Mouse (Mus musculus): ENCODE measurements around the gene Gfi1. TPM values are rescaled to one million over a fixed set of nuclear protein-coding genes. Genes with fewer than 3 reads are reported as not detected.

Gfi1 gene
- total and polyA plus RNA-seq, 3 experiments, result 0.99 to 1.5 (median 1.4) TPM

- Histone ChIP-seq H3K4me2 (ENCODE audit: insufficient read depth, low read depth, poor library complexity, severe bottlenecking) (peak overlapping the region; percentile 22), H3K79me2 (replicated peaks; ENCODE audit: control insufficient read depth, extremely low read depth, insufficient read depth, poor library complexity, severe bottlenecking) (no peaks in the 10 kb centered on the region), H3K27ac (ENCODE audit: insufficient read depth, low read depth) (no peak overlapping the region), H3K36me3 (replicated peaks in 1 of 2; ENCODE audit: control insufficient read depth in 1 of 2, insufficient read depth in 1 of 2, low read length in 1 of 2) (no peaks in the 10 kb centered on the region), H3K9ac (ENCODE audit: insufficient read depth, low read depth) (0 out of 2 replicates have a peak overlapping the region, but pooled peaks have one; percentile 28), H3K4me3 (replicated peaks in 1 of 3; ENCODE audit: low read depth in 2 of 3, low read length in 2 of 3, poor library complexity in 1 of 3) (no peak overlapping the region), H3K9me3 (replicated peaks; ENCODE audit: low read length) (no peaks in the 10 kb centered on the region), H3K4me1 (ENCODE audit: control insufficient read depth in 1 of 2, insufficient read depth in 2 of 2) (peaks cover 7 to 43% of the 10 kb centered on the region in 2 experiments; a peak in 3 of 4 replicates), H3K27me3 (replicated peaks) (no peaks in the 10 kb centered on the region)
- no peak for DNase-seq (ENCODE audit: extremely low read depth)
- dilution Hi-C loops (cut with MboI; ENCODE audit: extremely low pct_ligation_motif_present, extremely low pct_unique_long_range_greater_than_20kb, low sequenced_read_pairs) (no loop called here), in situ Hi-C loops (cut with MboI; ENCODE audit: low pct_ligation_motif_present, low pct_unique_long_range_greater_than_20kb, low sequenced_read_pairs) (no loop called here)
- TF ChIP-seq SIN3A (IDR thresholded peaks at IDR 0.05; ENCODE audit: low read length), result no peak
- TF ChIP-seq ZNF384 (IDR thresholded peaks at IDR 0.05; ENCODE audit: low read depth, low read length), result peak; percentile 70
- TF ChIP-seq PAX5 (IDR thresholded peaks at IDR 0.05; ENCODE audit: low read length), result no peak
- TF ChIP-seq EP300 (IDR thresholded peaks at IDR 0.05; ENCODE audit: low read length), result peak; percentile 59; the same call in 1 of the 2 replicates
- 0 out of 2 replicates have a peak, but pooled peaks have one; percentile 23 for TF ChIP-seq IRF4 (IDR thresholded peaks at IDR 0.05; ENCODE audit: low read depth, low read length)
Observed at GRCm38 (mm10) chr5:107731408-107731807, 5.6 kb upstream of the Gfi1 start.

GRCm38 (mm10) chr5:107727007-107727402 lies 1.2 kb upstream of the Gfi1 start:
- H3K4me2 ChIP-seq (ENCODE audit: insufficient read depth, low read depth, poor library complexity, severe bottlenecking), result peak overlapping the region; percentile 93
- 0 out of 2 replicates have a peak, but pooled peaks have one; percentile 1 for TF ChIP-seq MAFK (IDR thresholded peaks at IDR 0.05; ENCODE audit: insufficient replicate concordance, low read length)
- 0 out of 2 replicates have a peak, but pooled peaks have one; percentile 8 for TF ChIP-seq ZNF384 (IDR thresholded peaks at IDR 0.05; ENCODE audit: low read depth, low read length)
- TF ChIP-seq HCFC1 (IDR thresholded peaks at IDR 0.05; ENCODE audit: low read depth, low read length), result no peak
- 0 out of 2 replicates have a peak, but pooled peaks have one; percentile 11 for TF ChIP-seq SIN3A (IDR thresholded peaks at IDR 0.05; ENCODE audit: low read length)
- TF ChIP-seq MAX (IDR thresholded peaks at IDR 0.05; ENCODE audit: low read length), result peak; percentile 40; the same call in 1 of the 2 replicates
- TF ChIP-seq KAT2A (IDR thresholded peaks at IDR 0.05; ENCODE audit: insufficient replicate concordance, low read length), result no peak
- H3K27me3 ChIP-seq (replicated peaks), result no peaks in the 10 kb centered on the region
- dilution Hi-C loops (cut with MboI; ENCODE audit: extremely low pct_ligation_motif_present, extremely low pct_unique_long_range_greater_than_20kb, low sequenced_read_pairs) (no loop called here), in situ Hi-C loops (cut with MboI; ENCODE audit: low pct_ligation_motif_present, low pct_unique_long_range_greater_than_20kb, low sequenced_read_pairs) (no loop called here)
- no peak for DNase-seq (ENCODE audit: extremely low read depth)
- peaks cover 0 to 12% of the 10 kb centered on the region in 2 experiments for H3K36me3 ChIP-seq (replicated peaks in 1 of 2; ENCODE audit: control insufficient read depth in 1 of 2, insufficient read depth in 1 of 2, low read length in 1 of 2)
- peak overlapping the region; percentile 55 to 65 (median 58) for H3K4me3 ChIP-seq (replicated peaks in 1 of 3; ENCODE audit: low read depth in 2 of 3, low read length in 2 of 3, poor library complexity in 1 of 3)
- peaks cover 7 to 50% of the 10 kb centered on the region in 2 experiments; a peak in 3 of 4 replicates for H3K4me1 ChIP-seq (ENCODE audit: control insufficient read depth in 1 of 2, insufficient read depth in 2 of 2)
- peak overlapping the region; percentile 82 for H3K9ac ChIP-seq (ENCODE audit: insufficient read depth, low read depth)
- H3K79me2 ChIP-seq (replicated peaks; ENCODE audit: control insufficient read depth, extremely low read depth, insufficient read depth, poor library complexity, severe bottlenecking), result no peaks in the 10 kb centered on the region
- no peak overlapping the region for H3K27ac ChIP-seq (ENCODE audit: insufficient read depth, low read depth)
- H3K9me3 ChIP-seq (replicated peaks; ENCODE audit: low read length), result peaks cover 26% of the 10 kb centered on the region

GRCm38 (mm10) chr5:107726281-107727006 lies 608 bp upstream of the Gfi1 start:
- dilution Hi-C loops (cut with MboI; ENCODE audit: extremely low pct_ligation_motif_present, extremely low pct_unique_long_range_greater_than_20kb, low sequenced_read_pairs), result no loop called here
- Histone ChIP-seq H3K9ac (ENCODE audit: insufficient read depth, low read depth) (peak overlapping the region; percentile 82), H3K36me3 (replicated peaks in 1 of 2; ENCODE audit: control insufficient read depth in 1 of 2, insufficient read depth in 1 of 2, low read length in 1 of 2) (peaks cover 0 to 16% of the 10 kb centered on the region in 2 experiments), H3K4me3 (replicated peaks in 1 of 3; ENCODE audit: low read depth in 2 of 3, low read length in 2 of 3, poor library complexity in 1 of 3) (peak overlapping the region; percentile 55 to 65 (median 58)), H3K4me2 (ENCODE audit: insufficient read depth, low read depth, poor library complexity, severe bottlenecking) (peak overlapping the region; percentile 93), H3K27ac (ENCODE audit: insufficient read depth, low read depth) (peak overlapping the region; percentile 63), H3K79me2 (replicated peaks; ENCODE audit: control insufficient read depth, extremely low read depth, insufficient read depth, poor library complexity, severe bottlenecking) (no peaks in the 10 kb centered on the region), H3K4me1 (ENCODE audit: control insufficient read depth in 1 of 2, insufficient read depth in 2 of 2) (peaks cover 4 to 45% of the 10 kb centered on the region in 2 experiments; a peak in 3 of 4 replicates), H3K27me3 (replicated peaks) (no peaks in the 10 kb centered on the region), H3K9me3 (replicated peaks; ENCODE audit: low read length) (peaks cover 32% of the 10 kb centered on the region)
- in situ Hi-C loops (cut with MboI; ENCODE audit: low pct_ligation_motif_present, low pct_unique_long_range_greater_than_20kb, low sequenced_read_pairs), result no loop called here
- no peak for DNase-seq (ENCODE audit: extremely low read depth)
- no peak for TF ChIP-seq MAX (IDR thresholded peaks at IDR 0.05; ENCODE audit: low read length)
- peak; percentile 39; the same call in 1 of the 2 replicates for TF ChIP-seq MEF2A (IDR thresholded peaks at IDR 0.05; ENCODE audit: borderline replicate concordance, low read depth, low read length)
- no peak for TF ChIP-seq ZC3H11A (IDR thresholded peaks at IDR 0.05; ENCODE audit: low read depth, low read length)
- TF ChIP-seq USF2 (conservative IDR thresholded peaks at IDR 0.05; ENCODE audit: low read depth, low read length), result no peak
- 0 out of 2 replicates have a peak, but pooled peaks have one; percentile 23 for TF ChIP-seq SIN3A (IDR thresholded peaks at IDR 0.05; ENCODE audit: low read length)
- TF ChIP-seq MXI1 (IDR thresholded peaks at IDR 0.05; ENCODE audit: low read depth, low read length), result peak; percentile 89

Measured in CH12.LX (cell line).